Mouse (Mus musculus) limb, embryonic 15.5 days (tissue): Measurements from ENCODE around the gene Cux1. TPM values are rescaled to one million over a fixed set of nuclear protein-coding genes. Genes with fewer than 3 reads are reported as not detected.

Experiments used
- microRNA-seq: library from miRNA; unstranded; fragments of <30 nt; microRNA quantifications from one replicate; pipeline ENCODE4, GENCODE M21; 2016
- polyA plus RNA-seq: library from polyadenylated mRNA; unstranded; fragments of >200 nt; fragmentation: Nextera tagmentation; extraction: Ambion mirVana; gene quantifications from 2 replicates; pipeline ENCODE4 v1.2.1, GENCODE M21; 2015

The Cux1 gene
- polyA plus RNA-seq, 1 experiment from 2014 or later, result 80.1 TPM

Small RNA genes within 50 kb of the gene (microRNA-seq; reads per million reads assigned to microRNA genes)
- gene Mir721, result not detected

Other genes starting within 250 kb of the Cux1 start
- 0.52 TPM in 1 of 2 replicates, not detected in the other for gene Myl10, start 125.7 kb upstream of the Cux1 start, polyA plus RNA-seq